Mouse (Mus musculus) intestine, postnatal 0 days (tissue): Measurements from ENCODE around the gene Jak3. TPM values are rescaled to one million over a fixed set of nuclear protein-coding genes. Genes with fewer than 3 reads are reported as not detected.

Source experiments
- ATAC-seq: fragments of 200-750 bp; cut with Nextera tagmentation; 2 replicates; pipeline ENCODE4 v1.8.0; 2017; ENCODE audit warnings: mild to moderate bottlenecking, moderate TSS enrichment, moderate library complexity
- H3K27ac ChIP-seq: fragments of 300-500 bp; sonication (generic); 2 replicates; pipeline ENCODE4 v1.5.1; 2014; ENCODE audit warnings: mild to moderate bottlenecking, low read depth, low read length, moderate library complexity
- H3K27me3 ChIP-seq: fragments of 300-500 bp; sonication (generic); replicated peaks from 2 replicates; pipeline ENCODE4 v1.6.1; 2014; ENCODE audit warnings: low read length, mixed read lengths; ENCODE audit not compliant: control insufficient read depth, insufficient read depth
- H3K36me3 ChIP-seq: fragments of 300-500 bp; sonication (generic); 2 replicates; pipeline ENCODE4 v1.6.1; 2014; ENCODE audit warnings: mild to moderate bottlenecking, moderate library complexity; ENCODE audit not compliant: control insufficient read depth, insufficient read depth
- H3K4me1 ChIP-seq: fragments of 300-500 bp; sonication (generic); replicated peaks from 2 replicates; pipeline ENCODE4 v1.6.1; 2014; ENCODE audit warnings: antibody characterized with exemption, low read length, mixed read lengths; ENCODE audit not compliant: control insufficient read depth, insufficient read depth
- H3K4me2 ChIP-seq: fragments of 300-500 bp; sonication (generic); replicated peaks from 2 replicates; pipeline ENCODE4 v1.6.1; 2014; ENCODE audit warnings: low read depth, mild to moderate bottlenecking, moderate library complexity
- H3K4me3 ChIP-seq: fragments of 300-500 bp; sonication (generic); 2 replicates; pipeline ENCODE4 v1.5.1; 2014; ENCODE audit warnings: low read depth, low read length
- H3K9ac ChIP-seq: fragments of 300-500 bp; sonication (generic); 2 replicates; pipeline ENCODE4 v1.6.1; 2014; ENCODE audit warnings: mild to moderate bottlenecking, low read depth, low read length
- H3K9me3 ChIP-seq: fragments of 300-500 bp; sonication (generic); 2 replicates; pipeline ENCODE4 v1.6.1; 2016; ENCODE audit warnings: mixed run types; ENCODE audit not compliant: control insufficient read depth
- CTCF ChIP-seq: sonication (generic); IDR thresholded peaks from 2 replicates; pipeline ENCODE4 v1.5.1; 2016; ENCODE audit warnings: low read depth, mild to moderate bottlenecking, control low read depth, antibody characterized with exemption, moderate library complexity
- whole genome bisulfite sequencing: fragments of 180-500 bp; shearing (Covaris S2); extraction: QIAGEN DNeasy Blood & Tissue Kit; methylation state at CpG from one replicate; pipeline ENCODE4 v1.1.7; 2014; 5-methylcytosine and 5-hydroxymethylcytosine counted together
- polyA plus RNA-seq: library from polyadenylated mRNA; unstranded; fragments of >200 nt; fragmentation: Nextera tagmentation; extraction: Ambion mirVana; gene quantifications from 2 replicates; pipeline ENCODE4 v1.2.1, GENCODE M21; 2015

The Jak3 gene
- polyA plus RNA-seq, 1 experiment from 2014 or later, result 5.7 TPM

- no peak for ATAC-seq
- Histone ChIP-seq H3K9me3 (no peaks in the 10 kb centered on the region), H3K4me3 (0 out of 2 replicates have a peak overlapping the region, but pooled peaks have one; percentile 13), H3K36me3 (peaks cover 9% of the 10 kb centered on the region; the same call in 1 of the 2 replicates), H3K9ac (no peak overlapping the region), H3K4me2 (peak overlapping the region; percentile 53), H3K27me3 (peaks cover 12% of the 10 kb centered on the region), H3K4me1 (no peaks in the 10 kb centered on the region; the same call in 1 of the 2 replicates), H3K27ac (no peak overlapping the region)
- no peak for TF ChIP-seq CTCF
- WGBS, result 19% methylated on average over 46 of the region's 46 CpGs
Measured at GRCm38 (mm10) chr8:71679550-71680168, 3.6 kb downstream of the Jak3 start.

GRCm38 (mm10) chr8:71680471-71680870, 4.4 kb downstream of the Jak3 start:
- Histone ChIP-seq H3K9me3 (no peaks in the 10 kb centered on the region), H3K27me3 (peaks cover 20% of the 10 kb centered on the region), H3K36me3 (peaks cover 9% of the 10 kb centered on the region; the same call in 1 of the 2 replicates), H3K27ac (no peak overlapping the region), H3K4me1 (no peaks in the 10 kb centered on the region; the same call in 1 of the 2 replicates), H3K4me3 (no peak overlapping the region), H3K9ac (no peak overlapping the region), H3K4me2 (no peak overlapping the region)
- 38% methylated on average over 21 of the region's 21 CpGs for WGBS
- no peak for ATAC-seq
- TF ChIP-seq CTCF, result no peak

GRCm38 (mm10) chr8:71681369-71681915, 5.3 kb downstream of the Jak3 start:
- H3K4me1 ChIP-seq, result peaks cover 2% of the 10 kb centered on the region
- no peak for ATAC-seq
- no peak overlapping the region for H3K4me2 ChIP-seq
- H3K27me3 ChIP-seq, result peaks cover 29% of the 10 kb centered on the region
- H3K27ac ChIP-seq, result no peak overlapping the region
- peaks cover 9% of the 10 kb centered on the region; the same call in 1 of the 2 replicates for H3K36me3 ChIP-seq
- H3K9ac ChIP-seq, result no peak overlapping the region
- no peak for TF ChIP-seq CTCF
- H3K4me3 ChIP-seq, result no peak overlapping the region
- no peaks in the 10 kb centered on the region for H3K9me3 ChIP-seq
- 44% methylated on average over 18 of the region's 18 CpGs for WGBS

GRCm38 (mm10) chr8:71682832-71683231, 6.7 kb downstream of the Jak3 start:
- H3K9me3 ChIP-seq, result no peaks in the 10 kb centered on the region
- TF ChIP-seq CTCF, result no peak
- H3K27me3 ChIP-seq, result peaks cover 43% of the 10 kb centered on the region

GRCm38 (mm10) chr8:71684701-71685100, 8.6 kb downstream of the Jak3 start:
- Histone ChIP-seq H3K9me3 (no peaks in the 10 kb centered on the region), H3K27me3 (peaks cover 61% of the 10 kb centered on the region), H3K4me3 (no peak overlapping the region), H3K36me3 (peaks cover 9% of the 10 kb centered on the region; the same call in 1 of the 2 replicates), H3K27ac (no peak overlapping the region), H3K4me2 (no peak overlapping the region), H3K4me1 (peaks cover 4% of the 10 kb centered on the region; the same call in 1 of the 2 replicates), H3K9ac (no peak overlapping the region)
- no peak for ATAC-seq
- TF ChIP-seq CTCF, result no peak
- 38% methylated on average over 10 of the region's 10 CpGs for WGBS

More at GRCm38 (mm10) chr8:71682832-71683231, 6.7 kb downstream of the Jak3 start:
- Histone ChIP-seq H3K4me2 (no peak overlapping the region), H3K9ac (no peak overlapping the region), H3K27ac (no peak overlapping the region), H3K36me3 (peaks cover 9% of the 10 kb centered on the region; the same call in 1 of the 2 replicates), H3K4me1 (peaks cover 4% of the 10 kb centered on the region; the same call in 1 of the 2 replicates), H3K4me3 (no peak overlapping the region)
- no peak for ATAC-seq
- 82% methylated on average over 12 of the region's 12 CpGs for WGBS

- WGBS, result 7% methylated on average over 29 of the region's 29 CpGs
- ATAC-seq, result peak; percentile 7; the same call in 1 of the 2 replicates
- H3K4me3 ChIP-seq, result 0 out of 2 replicates have a peak overlapping the region, but pooled peaks have one; percentile 13
- TF ChIP-seq CTCF, result peak; percentile 61
- H3K9me3 ChIP-seq, result no peaks in the 10 kb centered on the region
- peaks cover 4% of the 10 kb centered on the region; the same call in 1 of the 2 replicates for H3K4me1 ChIP-seq
- peaks cover 15% of the 10 kb centered on the region; the same call in 1 of the 2 replicates for H3K36me3 ChIP-seq
- peaks cover 67% of the 10 kb centered on the region for H3K27me3 ChIP-seq
- no peak overlapping the region for H3K27ac ChIP-seq
- peak overlapping the region; percentile 52 for H3K4me2 ChIP-seq
- no peak overlapping the region for H3K9ac ChIP-seq
Measured at GRCm38 (mm10) chr8:71685573-71685972, 9.5 kb downstream of the Jak3 start.
